Mouse (Mus musculus): ENCODE measurements around the gene Slc35f5. TPM values are rescaled to one million over a fixed set of nuclear protein-coding genes. Genes with fewer than 3 reads are reported as not detected.

Slc35f5 gene
- total RNA-seq, 2 experiments from 2014 or later, result 29.1 to 33.6 TPM

- peak; percentile 61 to 73 for DNase-seq (ENCODE audit: low spot score in 2 of 2)
Observed at GRCm38 (mm10) chr1:125561206-125561605, 811 bp downstream of the Slc35f5 start.

GRCm38 (mm10) chr1:125561841-125562240 lies 1.4 kb downstream of the Slc35f5 start:
- intact Hi-C loops (cut with DNase I), result no loop called here
- peak in 1 of 2 experiments; percentile 7 for DNase-seq (ENCODE audit: low spot score in 2 of 2)

More at GRCm38 (mm10) chr1:125561206-125561605, 811 bp downstream of the Slc35f5 start:
- intact Hi-C loops (cut with DNase I), result no loop called here

- no peak for DNase-seq (ENCODE audit: low spot score in 2 of 2)
- intact Hi-C loops (cut with DNase I), result no loop called here
Observed at GRCm38 (mm10) chr1:125568126-125568525, 7.7 kb downstream of the Slc35f5 start.

GRCm38 (mm10) chr1:125574219-125574618 lies 13.8 kb downstream of the Slc35f5 start:
- DNase-seq (ENCODE audit: low spot score in 2 of 2), result no peak
- intact Hi-C loops (cut with DNase I), result no loop called here

GRCm38 (mm10) chr1:125575458-125576114 lies 15.2 kb downstream of the Slc35f5 start:
- no peak for DNase-seq (ENCODE audit: low spot score in 2 of 2)
- intact Hi-C loops (cut with DNase I), result no loop called here

GRCm38 (mm10) chr1:125576965-125577364 lies 16.6 kb downstream of the Slc35f5 start:
- no peak for DNase-seq (ENCODE audit: low spot score in 2 of 2)
- intact Hi-C loops (cut with DNase I), result no loop called here

GRCm38 (mm10) chr1:125578091-125578490 lies 17.7 kb downstream of the Slc35f5 start:
- intact Hi-C loops (cut with DNase I), result no loop called here
- no peak for DNase-seq (ENCODE audit: low spot score in 2 of 2)

- intact Hi-C loops (cut with DNase I), result no loop called here
- DNase-seq (ENCODE audit: low spot score in 2 of 2), result no peak
Observed at GRCm38 (mm10) chr1:125581134-125581533, 20.7 kb downstream of the Slc35f5 start.

GRCm38 (mm10) chr1:125603620-125604019 lies 43.2 kb downstream of the Slc35f5 start:
- intact Hi-C loops (cut with DNase I), result loop anchor here (10.0 kb wide), 1 partner anchor 1331 kb away; no protein-coding TSS in a partner anchor
- DNase-seq (ENCODE audit: low spot score in 2 of 2), result no peak

- DNase-seq (ENCODE audit: low spot score in 2 of 2), result peak; percentile 85 to 95
- intact Hi-C loops (cut with DNase I), result loop anchor here (5.0 to 10.0 kb wide), 3 partner anchors 825 to 1385 kb away; no protein-coding TSS in a partner anchor
Observed at GRCm38 (mm10) chr1:125607087-125607803, 46.9 kb downstream of the Slc35f5 start.

- no peak for DNase-seq (ENCODE audit: low spot score in 2 of 2)
- intact Hi-C loops (cut with DNase I), result no loop called here
Observed at GRCm38 (mm10) chr1:125624376-125625076, 64.1 kb downstream of the Slc35f5 start.

- intact Hi-C loops (cut with DNase I), result no loop called here
- DNase-seq (ENCODE audit: low spot score in 2 of 2), result peak in 1 of 2 experiments; percentile 7
Observed at GRCm38 (mm10) chr1:125639501-125640253, 79.3 kb downstream of the Slc35f5 start.

- intact Hi-C loops (cut with DNase I), result no loop called here
- DNase-seq (ENCODE audit: low spot score in 2 of 2), result no peak
Observed at GRCm38 (mm10) chr1:125643643-125644042, 83.2 kb downstream of the Slc35f5 start.

Other genes with a start within 250 kb of the Slc35f5 start
- gene Actr3, start 124.9 kb upstream of the Slc35f5 start, total RNA-seq (2021), result 100 to 1,000 TPM; 224 to 226 TPM
- under 1 TPM; 0.53 to 0.59 TPM for gene Gpr39, start 116.4 kb downstream of the Slc35f5 start, total RNA-seq (2021)

All from left cerebral cortex, postnatal 14 days (tissue).